Mouse (Mus musculus): Measurements from ENCODE around the gene H2-Eb2.

DNA sequence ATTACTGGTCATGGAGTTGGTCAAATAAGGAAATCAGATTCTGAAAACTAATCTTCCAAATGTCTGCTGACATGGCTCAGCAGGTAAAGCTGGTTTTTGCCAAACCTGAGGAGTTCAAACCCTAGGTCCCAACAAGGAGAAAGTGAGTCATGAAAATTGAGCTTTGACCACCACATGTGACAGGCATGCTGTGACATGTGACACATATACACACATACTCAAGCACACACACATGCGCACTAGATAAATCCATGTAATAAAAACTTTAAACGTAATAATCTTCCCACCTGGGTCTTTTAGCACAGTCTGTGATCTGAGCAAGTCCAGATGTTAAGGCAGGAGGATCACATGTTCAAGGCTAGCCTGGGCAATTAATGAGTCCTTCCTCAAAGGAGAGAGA, 21.7 kb upstream of the H2-Eb2 start:
- no peak for TF ChIP-seq POLR2A (IDR thresholded peaks at IDR 0.05; ENCODE audit: borderline replicate concordance, low read depth, low read length)
- no peak for TF ChIP-seq CTCF (IDR thresholded peaks at IDR 0.05; ENCODE audit: low read depth, low read length)

Data from bone marrow macrophage, adult 2 months (primary cell).